Comparison of ENCODE assay signal across 9 mouse cellular contexts in genomic region chr16:14291223-14291622, GRCm38 (mm10). TPM values are rescaled to one million over a fixed set of nuclear protein-coding genes. Genes with fewer than 3 reads are reported as not detected.
A peak's percentile ranks its signal among the peaks of the same experiment; 100 is the strongest.
DNase-seq lines count a peak whose midpoint lies in the region; ATAC-seq and TF ChIP-seq lines count a peak whose summit lies in the region.
"Had no signal": no experiment of that assay in that cellular context is flagged by ENCODE, and none has a peak within 500 bp of the region (broad histone marks: within the 10 kb centered on the region; RNA-seq: fewer than 3 reads in every experiment).

TSS of gene Myh11 (minus strand) at chr16:14291372.

- peak within 1 kb of the TSS; percentile 64 for H3K4me2 ChIP-seq in hindbrain, postnatal 0 days (ENCODE audit: low read depth, low read length)
- peak within 1 kb of the TSS; percentile 46 for H3K4me2 ChIP-seq in liver, embryonic 11.5 days
- peak within 1 kb of the TSS; percentile 58 for H3K4me2 ChIP-seq in stomach, postnatal 0 days (replicated peaks; ENCODE audit: low read depth)

- TF ChIP-seq EP300 in stomach, postnatal 0 days (optimal IDR thresholded peaks at IDR 0.05): no peak

- TF ChIP-seq CTCF in layer of hippocampus, adult 2 months (conservative IDR thresholded peaks at IDR 0.05): peak; percentile 80
- TF ChIP-seq CTCF in hindbrain, postnatal 0 days (IDR thresholded peaks at IDR 0.05; ENCODE audit: low read depth): peak; percentile 70
- TF ChIP-seq CTCF in stomach, postnatal 0 days (IDR thresholded peaks at IDR 0.05; ENCODE audit: low read depth): peak; percentile 86

- H3K36me3 ChIP-seq in hindbrain, postnatal 0 days (ENCODE audit: insufficient read depth, low read length): no peaks in the 10 kb centered on the region
- H3K36me3 ChIP-seq in liver, embryonic 11.5 days (ENCODE audit: control insufficient read depth, insufficient read depth, low read length): no peaks in the 10 kb centered on the region
- H3K36me3 ChIP-seq in stomach, postnatal 0 days (ENCODE audit: control insufficient read depth, insufficient read depth, low read length): no peaks in the 10 kb centered on the region; the same call in 1 of the 2 replicates

- H3K27me3 ChIP-seq in hindbrain, postnatal 0 days (ENCODE audit: insufficient read depth, low read length): no peaks in the 10 kb centered on the region
- peaks cover 21% of the 10 kb centered on the region for H3K27me3 ChIP-seq in liver, embryonic 11.5 days (replicated peaks; ENCODE audit: control insufficient read depth, insufficient read depth, low read length)
- no peaks in the 10 kb centered on the region for H3K27me3 ChIP-seq in stomach, postnatal 0 days (ENCODE audit: control insufficient read depth, insufficient read depth, low read length)

- H3K4me3 ChIP-seq in layer of hippocampus, adult 2 months: peak within 1 kb of the TSS; percentile 34
- H3K4me3 ChIP-seq in hindbrain, postnatal 0 days (ENCODE audit: low read length): peak within 1 kb of the TSS; percentile 32
- no peak within 1 kb of the TSS for H3K4me3 ChIP-seq in liver, embryonic 11.5 days (ENCODE audit: low read depth, low read length)
- peak within 1 kb of the TSS; percentile 43 for H3K4me3 ChIP-seq in stomach, postnatal 0 days (ENCODE audit: low read depth, low read length)

- peak within 1 kb of the TSS; percentile 30; the same call in 1 of the 2 replicates for H3K9ac ChIP-seq in hindbrain, postnatal 0 days (replicated peaks; ENCODE audit: low read length)
- H3K9ac ChIP-seq in liver, embryonic 11.5 days (ENCODE audit: low read depth, low read length): no peak within 1 kb of the TSS
- H3K9ac ChIP-seq in stomach, postnatal 0 days (ENCODE audit: low read length): peak within 1 kb of the TSS; percentile 71

- no peaks in the 10 kb centered on the region for H3K9me3 ChIP-seq in hindbrain, postnatal 0 days (ENCODE audit: low read length)
- H3K9me3 ChIP-seq in liver, embryonic 11.5 days (ENCODE audit: control insufficient read depth, low read length): no peaks in the 10 kb centered on the region
- H3K9me3 ChIP-seq in stomach, postnatal 0 days (ENCODE audit: control insufficient read depth, low read length): no peaks in the 10 kb centered on the region

- H3K4me1 ChIP-seq in hindbrain, postnatal 0 days (ENCODE audit: insufficient read depth, low read length): peaks cover 8% of the 10 kb centered on the region
- H3K4me1 ChIP-seq in liver, embryonic 11.5 days (replicated peaks; ENCODE audit: control insufficient read depth, insufficient read depth, low read length): 0 out of 2 replicates have a peak, but pooled peaks cover 4% of the 10 kb centered on the region
- no peaks in the 10 kb centered on the region for H3K4me1 ChIP-seq in stomach, postnatal 0 days (replicated peaks; ENCODE audit: control insufficient read depth, insufficient read depth)

- peak in 1 of 2 experiments; percentile 31 for DNase-seq in layer of hippocampus, adult 2 months (ENCODE audit: low spot score in 2 of 2)
- DNase-seq in layer of hippocampus, adult 9-10 months (ENCODE audit: low spot score): no peak
- DNase-seq in gastrocnemius, postnatal 25 days: peak; percentile 66
- peak; percentile 64 for DNase-seq in hindbrain, postnatal 0 days (ENCODE audit: low spot score)
- peak; percentile 69 for DNase-seq in liver, embryonic 11.5 days (ENCODE audit: low spot score)
- DNase-seq in naive thymus-derived CD4-positive, alpha-beta T cell, adult 2 months (ENCODE audit: low read depth): peak; percentile 16
- peak; percentile 84 for DNase-seq in stomach, postnatal 0 days (ENCODE audit: low spot score)

- H3K27ac ChIP-seq in layer of hippocampus, adult 2 months: no peak within 1 kb of the TSS
- H3K27ac ChIP-seq in hindbrain, postnatal 0 days: no peak within 1 kb of the TSS
- no peak within 1 kb of the TSS for H3K27ac ChIP-seq in liver, embryonic 11.5 days (ENCODE audit: low read depth, low read length)
- peak within 1 kb of the TSS; percentile 95 for H3K27ac ChIP-seq in stomach, postnatal 0 days (replicated peaks)

- ATAC-seq in common myeloid progenitor, adult 5-6 weeks (replicated peaks; ENCODE audit: low read depth, poor library complexity, severe bottlenecking): peak; percentile 88
- ATAC-seq in hindbrain, postnatal 0 days: peak; percentile 77
- peak; percentile 75 for ATAC-seq in liver, embryonic 11.5 days (replicated peaks; ENCODE audit: low FRiP score)
- peak; percentile 87 for ATAC-seq in stomach, postnatal 0 days (ENCODE audit: low FRiP score, low TSS enrichment)

- WGBS in hindbrain, postnatal 0 days: 3% methylated on average over 15 of the region's 16 CpGs
- 8% methylated on average over 15 of the region's 16 CpGs for WGBS in liver, embryonic 11.5 days
- WGBS in stomach, postnatal 0 days: 4% methylated on average over 16 of the region's 16 CpGs

RNA-seq across cellular contexts. Expression of gene Myh11, which starts in this region (rescaled TPM):
- total RNA-seq in layer of hippocampus, adult 2 months (2021): 1 to 10 TPM; 4.7 to 7.0 TPM
- under 0.01 TPM in 1 of 2 replicates, not detected in the other for total RNA-seq in common myeloid progenitor, adult 5-6 weeks (2017)
- 10 to 100 TPM; 15.0 to 31.6 TPM for total RNA-seq in gastrocnemius, postnatal 25 days (2021)
- total RNA-seq in hindbrain, postnatal 0 days (2014; rRNA removed): 0.99 and 2.0 TPM in 2 replicates
- 0.47 and 0.74 TPM in 2 replicates for polyA plus RNA-seq in hindbrain, postnatal 0 days (2015; fragmentation: Nextera tagmentation; extraction: Ambion mirVana)
- polyA plus RNA-seq in liver, embryonic 11.5 days (2014; fragmentation: Nextera tagmentation; extraction: Ambion mirVana): 0.84 and 0.90 TPM in 2 replicates
- 202 and 245 TPM in 2 replicates for polyA plus RNA-seq in stomach, postnatal 0 days (2015; fragmentation: Nextera tagmentation; extraction: Ambion mirVana)
- total RNA-seq: neutrophil, adult 5-6 weeks had no signal

Comparison
In these comparisons a context has a peak if more than half of its experiments do, and no peak if none do; other contexts are left out.
1. RNA of gene Myh11 (polyA plus RNA-seq): 202 to 245 TPM in stomach, postnatal 0 days; 0.84 to 0.90 TPM in liver, embryonic 11.5 days and 0.47 to 0.74 TPM in hindbrain, postnatal 0 days; every median in the first group is over 100 times any median in the second.
2. Peak in ATAC-seq in common myeloid progenitor, adult 5-6 weeks; RNA of the gene not detected or under 1 TPM.
3. Peak in DNase-seq, ATAC-seq and H3K4me2 ChIP-seq in liver, embryonic 11.5 days; RNA of the gene not detected or under 1 TPM.
4. Peak in every context shown above with its lines, with median percentiles within 50 percentile points of each other: CTCF ChIP-seq, ATAC-seq and H3K4me2 ChIP-seq.